Mouse (Mus musculus): ENCODE results near the gene Ppfia3.
"Not testable (repeated sequence)": the region's sequence is repeated elsewhere in the genome, so short reads cannot be mapped to it uniquely, and the experiment has no call there.

The Ppfia3 gene

GRCm38 (mm10) chr7:45366652-45367019 lies at the start of gene Ppfia3:
TSS of gene Ppfia3 (minus strand) at chr7:45367019.
- DNase-seq, result no peak

DNA sequence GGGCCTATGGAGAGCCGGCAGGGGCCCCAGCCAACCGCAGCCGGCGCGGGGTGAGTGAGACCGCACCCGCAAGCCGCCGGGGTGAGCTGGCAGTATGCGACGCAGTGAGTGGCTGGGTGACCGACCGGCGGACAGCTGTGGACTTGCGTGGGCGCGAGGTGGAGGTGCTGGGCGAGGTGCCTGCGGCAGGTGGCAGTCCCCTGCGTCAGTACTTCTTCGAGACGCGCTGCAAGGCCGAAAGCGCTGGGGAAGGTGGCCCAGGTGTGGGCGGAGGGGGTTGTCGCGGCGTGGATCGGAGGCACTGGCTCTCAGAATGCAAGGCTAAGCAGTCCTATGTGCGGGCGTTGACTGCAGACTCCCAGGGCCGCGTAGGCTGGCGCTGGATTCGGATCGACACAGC lies 48.8 kb upstream of the Ppfia3 start:
- DNase-seq, result no peak

DNA sequence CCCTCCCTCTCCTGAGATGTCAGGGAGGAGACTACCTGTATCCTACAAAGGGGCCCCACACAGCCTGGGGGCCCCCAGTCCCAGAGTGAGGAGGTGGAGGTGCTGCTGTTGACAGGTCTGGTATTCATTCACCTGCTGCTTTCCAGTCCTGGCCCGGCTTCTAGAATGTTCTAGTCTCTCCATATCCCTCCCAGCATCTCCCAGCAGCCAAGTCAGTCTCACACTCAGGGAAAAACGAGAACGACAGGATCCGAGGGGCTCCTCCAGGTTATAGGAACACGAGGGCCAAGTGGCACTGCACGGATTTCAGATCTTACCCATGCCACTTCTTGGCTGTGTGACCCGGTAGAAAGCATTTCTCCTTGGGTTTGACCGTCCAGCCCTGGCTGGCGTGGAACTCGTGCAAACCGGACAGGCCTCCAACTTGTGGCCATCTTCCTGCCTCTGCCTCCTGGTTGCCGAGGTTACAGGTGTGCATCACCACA lies 48.0 kb upstream of the Ppfia3 start:
- DNase-seq, result no peak

DNA sequence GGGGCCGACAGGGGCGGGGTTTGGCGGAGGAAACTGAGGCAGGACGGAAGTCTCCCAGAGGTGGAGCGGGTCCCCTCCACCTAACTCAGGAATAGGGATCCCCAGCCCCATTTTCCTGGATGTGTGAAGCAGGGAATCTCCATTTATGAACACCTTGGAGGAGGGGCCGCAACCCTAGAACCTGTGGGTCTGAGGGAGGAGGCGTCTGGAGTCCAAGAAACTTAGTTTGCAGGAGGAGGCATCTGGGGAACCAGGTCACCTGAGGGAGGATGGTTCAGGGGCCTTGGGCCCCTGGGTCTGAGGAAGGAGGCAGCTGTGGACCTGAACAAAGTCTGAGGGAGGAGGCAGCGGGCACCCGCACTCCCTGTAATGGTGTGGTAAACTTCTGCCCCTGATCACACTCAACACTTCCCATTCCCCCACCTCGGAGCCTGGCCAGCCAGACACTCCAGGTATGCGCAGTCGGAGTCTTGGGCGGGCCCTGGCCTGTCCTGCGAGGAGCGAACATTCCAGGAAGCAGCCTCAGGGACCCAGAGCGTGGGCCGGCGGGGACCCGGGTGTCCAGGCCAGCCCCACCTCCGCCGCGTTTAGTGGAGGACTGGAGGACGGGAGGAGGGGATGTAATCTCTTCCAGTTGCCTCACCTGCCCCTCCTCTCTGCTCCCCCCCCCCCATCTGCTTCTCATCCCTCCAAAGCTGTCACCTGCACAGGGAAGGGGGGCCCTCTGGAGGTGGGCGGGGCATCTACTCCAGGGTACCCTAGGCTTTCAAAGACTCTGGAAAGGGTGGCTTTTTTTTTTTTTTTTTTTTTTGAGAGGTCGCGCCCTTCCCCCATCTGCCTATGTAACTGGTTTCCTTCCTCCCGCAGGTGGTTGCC lies 47.3 kb upstream of the Ppfia3 start:
- DNase-seq, result no peak

DNA sequence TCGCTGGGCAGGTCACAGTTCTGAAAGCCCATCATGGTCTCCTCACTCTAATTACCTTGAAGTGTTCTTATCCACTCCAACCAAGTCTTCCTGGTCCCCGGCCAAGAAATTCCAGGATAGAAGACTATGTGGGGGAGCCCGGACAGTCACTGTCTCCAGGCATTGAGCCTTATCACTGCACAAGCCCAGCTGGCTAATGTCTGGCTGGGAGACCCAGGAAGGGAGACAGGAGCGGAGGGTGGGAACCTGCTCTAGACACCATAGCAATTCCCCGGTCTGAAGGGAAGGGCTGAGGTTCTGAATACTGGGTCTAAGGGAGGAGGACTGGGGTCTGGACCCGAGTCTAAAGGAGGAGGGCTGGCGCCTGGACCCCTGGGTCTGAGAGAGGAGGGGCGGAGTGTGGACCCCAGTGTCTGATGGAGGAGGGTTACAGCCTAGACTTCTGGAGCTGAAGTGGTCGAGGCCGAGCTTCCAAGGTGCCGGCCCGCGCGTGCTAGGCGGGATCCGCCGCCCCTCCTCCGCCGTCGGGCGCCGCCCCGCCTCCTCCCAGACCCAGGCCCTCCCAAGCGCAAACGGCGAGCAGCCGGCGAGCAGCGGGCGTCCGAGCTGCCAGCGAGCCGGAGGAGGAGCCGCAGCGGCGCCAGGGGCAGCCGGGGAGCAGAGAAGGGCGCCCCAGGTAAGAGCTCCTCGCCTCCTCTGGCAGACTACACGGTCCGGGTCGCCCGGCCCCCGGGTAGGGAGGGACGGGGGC lies 46.5 kb upstream of the Ppfia3 start, which contains the start of gene Ntf5:
Ntf5 (plus strand) TSS at position 583 of the 751 bp plus-strand sequence.
- DNase-seq, result no peak

GRCm38 (mm10) chr7:45412421-45412820 lies 45.6 kb upstream of the Ppfia3 start:
- DNase-seq, result no peak

- no peak for DNase-seq
Measured at GRCm38 (mm10) chr7:45409497-45410163, 42.8 kb upstream of the Ppfia3 start.

GRCm38 (mm10) chr7:45408949-45409348 lies 42.1 kb upstream of the Ppfia3 start:
- DNase-seq, result no peak

- no peak for DNase-seq
Measured at GRCm38 (mm10) chr7:45408351-45408750, 41.5 kb upstream of the Ppfia3 start.

DNA sequence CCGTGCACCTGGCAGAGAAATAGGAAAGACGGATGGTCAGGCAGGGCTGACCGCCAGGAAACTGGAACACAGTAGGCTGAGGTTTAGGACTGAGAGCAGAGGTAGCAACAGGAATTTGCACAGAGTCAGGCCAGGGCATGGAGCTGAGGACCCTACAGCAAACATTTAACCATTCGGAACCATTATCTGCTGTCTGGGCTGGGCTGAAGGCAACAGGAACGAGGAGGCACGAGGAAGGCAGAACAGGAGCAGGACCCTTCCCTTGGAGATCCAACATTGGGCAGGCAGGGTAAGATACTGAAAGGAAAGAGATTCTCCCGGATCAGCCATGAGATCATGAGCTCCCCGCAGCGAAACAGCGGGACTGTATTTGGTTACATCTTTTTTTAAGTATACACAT lies 41.0 kb upstream of the Ppfia3 start:
- DNase-seq, result no peak

DNA sequence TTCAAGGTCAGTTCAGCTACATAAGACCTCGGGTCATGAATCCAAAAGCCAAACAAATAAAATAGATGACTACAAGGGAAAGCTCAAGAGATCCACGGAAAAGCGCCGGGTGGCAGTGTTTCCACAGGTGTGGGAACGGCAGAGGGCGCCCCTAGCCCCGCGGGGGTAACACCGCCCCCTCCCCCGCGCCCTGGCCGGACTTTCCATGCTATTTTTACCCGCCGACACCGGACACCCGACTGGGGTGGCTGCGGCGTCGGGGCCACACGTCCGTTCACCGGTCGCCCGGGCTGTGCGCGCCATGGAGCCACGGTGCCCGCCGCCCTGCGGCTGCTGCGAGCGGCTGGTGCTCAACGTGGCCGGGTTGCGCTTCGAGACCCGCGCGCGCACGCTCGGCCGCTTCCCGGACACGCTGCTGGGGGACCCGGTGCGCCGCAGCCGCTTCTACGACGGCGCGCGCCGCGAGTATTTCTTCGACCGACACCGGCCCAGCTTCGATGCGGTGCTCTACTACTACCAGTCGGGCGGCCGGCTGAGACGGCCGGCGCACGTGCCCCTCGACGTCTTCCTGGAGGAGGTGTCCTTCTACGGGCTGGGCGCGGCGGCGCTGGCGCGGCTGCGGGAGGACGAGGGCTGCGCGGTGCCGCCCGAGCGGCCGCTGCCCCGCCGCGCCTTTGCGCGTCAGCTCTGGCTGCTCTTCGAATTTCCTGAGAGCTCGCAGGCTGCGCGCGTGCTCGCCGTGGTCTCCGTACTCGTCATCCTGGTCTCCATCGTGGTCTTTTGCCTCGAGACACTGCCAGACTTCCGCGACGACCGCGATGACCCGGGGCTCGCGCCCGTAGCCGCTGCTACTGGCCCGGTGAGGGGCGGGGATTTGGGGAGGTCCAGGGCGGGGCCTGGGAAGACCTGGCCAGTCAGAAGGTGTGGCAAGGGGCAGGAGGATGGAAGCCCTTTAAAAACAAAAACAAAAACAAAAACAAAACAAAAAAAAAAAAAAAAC lies 39.6 kb upstream of the Ppfia3 start:
- no peak for DNase-seq

DNA sequence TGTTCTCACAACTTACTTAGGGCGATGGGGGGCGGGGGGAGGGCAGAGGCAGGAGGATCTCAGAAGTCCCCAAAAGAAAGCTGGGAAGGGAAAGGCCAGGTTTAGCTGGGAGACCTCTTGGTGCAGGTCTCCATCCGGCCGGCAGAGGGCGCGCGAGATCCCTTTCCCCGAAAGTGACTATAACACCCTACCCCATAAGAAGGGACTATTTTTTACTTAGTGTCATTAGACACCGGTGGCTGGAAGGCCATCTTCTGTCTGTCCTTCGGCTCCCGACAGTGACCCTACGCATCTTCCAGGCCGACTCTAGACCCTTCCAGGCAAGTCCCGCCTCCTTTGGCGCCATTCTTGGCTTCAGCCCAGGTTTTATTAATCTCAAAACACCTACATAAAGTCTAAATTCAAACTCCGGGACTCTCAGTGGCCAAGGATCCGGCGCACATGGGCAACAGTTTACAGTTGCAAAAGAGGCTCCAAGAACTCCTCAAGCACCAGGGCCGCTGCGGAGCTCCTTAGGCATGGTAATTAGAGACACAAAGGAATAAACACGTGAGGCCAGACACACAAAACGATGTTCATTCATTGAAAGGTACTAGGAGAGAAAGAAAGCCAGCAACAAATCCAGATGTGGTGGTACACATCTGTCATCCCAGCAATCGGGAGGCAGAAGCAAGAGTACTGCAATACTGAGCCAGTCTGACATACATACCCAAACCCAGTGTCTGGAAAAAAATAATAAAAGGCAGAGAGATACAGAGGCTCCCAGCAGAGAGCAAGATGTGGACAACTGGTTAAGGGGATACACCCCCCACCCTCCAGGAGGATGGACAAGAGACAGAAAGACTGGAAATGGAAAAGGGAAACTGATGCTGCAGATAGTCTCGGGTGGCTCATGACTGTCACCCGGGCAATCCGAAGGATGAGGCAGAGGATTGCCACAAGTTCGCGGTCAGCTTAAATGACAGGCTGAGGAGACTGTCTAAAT lies 38.6 kb upstream of the Ppfia3 start, which contains the start of gene Kcna7:
Kcna7 (plus strand) TSS at position 563 of the 985 bp plus-strand sequence.
- DNase-seq, result peak; percentile 67

GRCm38 (mm10) chr7:45403532-45404261 lies 36.9 kb upstream of the Ppfia3 start:
- DNase-seq, result peak; percentile 68

DNA sequence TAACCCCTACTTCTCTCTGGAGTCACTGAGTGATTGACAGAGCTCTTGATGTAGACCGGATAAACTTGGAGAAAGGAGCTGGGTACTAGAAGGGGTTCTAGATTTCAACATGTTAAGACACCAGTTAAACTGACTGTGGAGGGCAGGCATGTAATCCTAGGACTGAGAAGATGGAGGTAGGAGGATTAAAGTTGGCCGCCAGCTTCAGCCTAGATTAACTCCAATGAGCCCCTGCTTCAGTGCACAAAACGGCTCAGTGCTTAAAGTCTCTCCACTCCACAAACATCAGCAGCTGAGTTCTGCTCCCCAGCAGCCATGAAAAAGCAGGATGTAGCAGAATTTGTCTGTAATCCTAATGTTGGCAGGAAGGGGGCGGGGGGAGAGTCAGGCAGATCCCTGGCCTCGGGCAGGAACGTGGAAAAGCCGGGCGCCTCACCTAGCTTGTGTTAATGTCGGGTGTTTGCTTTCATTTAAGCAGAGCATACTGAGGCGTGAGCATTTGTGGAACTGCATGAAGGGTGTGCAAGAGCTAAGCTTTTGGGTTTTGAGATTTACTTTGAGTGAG lies 34.8 kb upstream of the Ppfia3 start:
- DNase-seq, result no peak

GRCm38 (mm10) chr7:45396787-45397186 lies 30.0 kb upstream of the Ppfia3 start:
- DNase-seq, result no peak

- not testable (repeated sequence) for DNase-seq
Measured at GRCm38 (mm10) chr7:45396337-45396775, 29.5 kb upstream of the Ppfia3 start.

GRCm38 (mm10) chr7:45395578-45396336 lies 28.9 kb upstream of the Ppfia3 start, which contains the start of gene Snrnp70:
TSS of gene Snrnp70 (minus strand) at chr7:45395742.
- peak; percentile 100 for DNase-seq

- no peak for DNase-seq
Measured at GRCm38 (mm10) chr7:45395129-45395541, 28.3 kb upstream of the Ppfia3 start.

- DNase-seq, result no peak
Measured at GRCm38 (mm10) chr7:45386077-45386476, 19.3 kb upstream of the Ppfia3 start.
